In the genomic region with DNA sequence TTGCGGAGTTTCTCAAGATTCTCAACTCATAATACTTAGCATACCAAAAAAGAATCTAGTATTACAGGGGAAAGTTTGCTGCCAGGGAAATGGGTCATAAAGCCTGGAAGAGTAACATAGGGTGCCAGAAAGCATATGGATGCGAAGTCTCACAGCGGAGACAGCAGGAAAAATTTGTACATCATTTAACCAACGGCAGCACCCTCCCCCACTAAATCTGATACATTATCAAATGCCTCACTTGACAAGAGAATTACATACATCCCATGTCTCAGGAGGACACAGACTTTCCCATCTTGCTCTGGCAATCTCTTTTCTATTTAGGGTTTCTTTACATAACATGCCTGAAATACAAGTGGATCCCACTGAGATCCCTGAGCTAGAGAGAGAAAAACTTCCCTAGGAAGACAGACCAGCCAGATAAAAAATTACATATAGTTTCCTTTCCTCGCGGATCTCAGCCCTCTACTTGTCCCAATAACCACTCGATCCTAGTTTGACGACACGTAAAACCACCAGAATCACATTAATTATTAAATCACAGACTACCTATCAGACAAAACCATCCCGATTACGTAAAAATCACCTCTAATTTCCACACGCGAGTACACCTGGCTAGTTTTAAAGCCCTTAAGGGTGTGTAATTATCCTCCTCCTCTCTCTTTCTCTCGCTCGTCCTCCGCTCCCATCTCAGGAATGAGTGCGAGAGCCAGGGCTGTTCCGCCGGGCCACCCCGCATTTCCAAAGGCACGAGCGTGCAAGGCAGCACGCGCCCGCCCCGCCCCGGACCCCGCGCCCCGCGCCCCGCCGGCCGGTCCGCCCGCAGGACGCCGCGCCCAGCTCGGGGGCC, we compare ENCODE assay signal across 8 mouse cellular contexts.
DNase-seq lines count a peak whose midpoint lies in the region; ATAC-seq and TF ChIP-seq lines count a peak whose summit lies in the region.

No protein-coding gene starts in this region.

- no peaks in the 10 kb centered on the region for H3K36me3 ChIP-seq in heart, postnatal 0 days (replicated peaks; ENCODE audit: control insufficient read depth, insufficient read depth, low read length)
- H3K36me3 ChIP-seq in liver, embryonic 14.5 days (replicated peaks; ENCODE audit: control insufficient read depth, insufficient read depth, low read depth) = no peaks in the 10 kb centered on the region
- H3K36me3 ChIP-seq in stomach, embryonic 15.5 days = no peaks in the 10 kb centered on the region

- H3K27ac ChIP-seq in heart, postnatal 0 days (ENCODE audit: low read depth) = peak overlapping the region; percentile 87
- H3K27ac ChIP-seq in liver, embryonic 14.5 days = no peak overlapping the region
- H3K27ac ChIP-seq in stomach, embryonic 15.5 days = peak overlapping the region; percentile 69

- H3K27me3 ChIP-seq in heart, postnatal 0 days (ENCODE audit: control insufficient read depth, insufficient read depth, low read length) = no peaks in the 10 kb centered on the region
- H3K27me3 ChIP-seq in liver, embryonic 14.5 days (ENCODE audit: control insufficient read depth, insufficient read depth, low read length) = peaks cover 33% of the 10 kb centered on the region
- H3K27me3 ChIP-seq in stomach, embryonic 15.5 days (replicated peaks) = no peaks in the 10 kb centered on the region

- peak; percentile 7; the same call in 1 of the 2 replicates for ATAC-seq in cerebellum, adult (ENCODE audit: insufficient number of reproducible peaks, low FRiP score, low TSS enrichment)
- ATAC-seq in heart, postnatal 0 days (ENCODE audit: insufficient read depth, low read depth) = no peak
- no peak for ATAC-seq in liver, embryonic 14.5 days (ENCODE audit: insufficient read depth)
- ATAC-seq in stomach, embryonic 15.5 days (ENCODE audit: insufficient read depth, low FRiP score, low read depth) = peak; percentile 53; the same call in 1 of the 2 replicates

- 4% methylated on average over 37 of the region's 40 CpGs for WGBS in heart, postnatal 0 days
- WGBS in liver, embryonic 14.5 days (ENCODE audit: insufficient replicate concordance) = 5% methylated on average over 33 of the region's 40 CpGs
- 5% methylated on average over 31 of the region's 40 CpGs for WGBS in stomach, embryonic 15.5 days

- no peak for TF ChIP-seq EP300 in heart, postnatal 0 days (IDR thresholded peaks at IDR 0.05; ENCODE audit: low read depth)
- no peak for TF ChIP-seq EP300 in liver, embryonic 14.5 days (IDR thresholded peaks at IDR 0.05; ENCODE audit: low read depth)

- 0 out of 2 replicates have a peak, but pooled peaks cover 10% of the 10 kb centered on the region for H3K4me1 ChIP-seq in heart, postnatal 0 days (ENCODE audit: control insufficient read depth, insufficient read depth)
- H3K4me1 ChIP-seq in liver, embryonic 14.5 days (replicated peaks; ENCODE audit: control insufficient read depth in 2 of 2, insufficient read depth in 2 of 2, low read length in 1 of 2) = no peaks in the 10 kb centered on the region
- no peaks in the 10 kb centered on the region for H3K4me1 ChIP-seq in stomach, embryonic 15.5 days

- no peaks in the 10 kb centered on the region for H3K9me3 ChIP-seq in heart, postnatal 0 days (replicated peaks; ENCODE audit: control insufficient read depth, low read length)
- no peaks in the 10 kb centered on the region for H3K9me3 ChIP-seq in liver, embryonic 14.5 days (ENCODE audit: control insufficient read depth, low read length)
- H3K9me3 ChIP-seq in stomach, embryonic 15.5 days = no peaks in the 10 kb centered on the region

- H3K4me3 ChIP-seq in heart, postnatal 0 days (ENCODE audit: low read depth, low read length) = peak overlapping the region; percentile 83
- H3K4me3 ChIP-seq in liver, embryonic 14.5 days (ENCODE audit: insufficient read depth in 1 of 2, low read depth in 2 of 2, low read length in 2 of 2) = peak overlapping the region; percentile 56 to 61
- peak overlapping the region; percentile 81 for H3K4me3 ChIP-seq in stomach, embryonic 15.5 days (replicated peaks)

- H3K9ac ChIP-seq in heart, postnatal 0 days (replicated peaks; ENCODE audit: low read depth, low read length) = peak overlapping the region; percentile 81
- no peak overlapping the region for H3K9ac ChIP-seq in liver, embryonic 14.5 days (replicated peaks)
- peak overlapping the region; percentile 63 for H3K9ac ChIP-seq in stomach, embryonic 15.5 days

- no peak for TF ChIP-seq CTCF in heart, postnatal 0 days (IDR thresholded peaks at IDR 0.05; ENCODE audit: low read depth)
- TF ChIP-seq CTCF in liver, embryonic 14.5 days (IDR thresholded peaks at IDR 0.05; ENCODE audit: low read depth) = no peak

- H3K4me2 ChIP-seq in heart, postnatal 0 days (ENCODE audit: low read depth, low read length) = peak overlapping the region; percentile 97
- H3K4me2 ChIP-seq in liver, embryonic 14.5 days (ENCODE audit: low read depth) = peak overlapping the region; percentile 82
- peak overlapping the region; percentile 96 for H3K4me2 ChIP-seq in stomach, embryonic 15.5 days

- no peak for DNase-seq in cerebellum, adult 8-10 months
- peak; percentile 5 to 7 for DNase-seq in thymus, postnatal 10 days (ENCODE audit: low spot score in 2 of 2)
- no peak for DNase-seq in thymus, postnatal 14 days
- no peak for DNase-seq in heart, postnatal 0 days (ENCODE audit: low spot score)
- DNase-seq in liver, embryonic 14.5 days (ENCODE audit: low read depth in 3 of 3, low spot score in 3 of 3) = no peak
- DNase-seq in spleen, adult 12 weeks (ENCODE audit: low spot score) = no peak

Comparison
In these comparisons a context has a peak if more than half of its experiments do, and no peak if none do; other contexts are left out.
1. DNase-seq: peak in thymus, postnatal 10 days (2 of 2); none in cerebellum, adult 8-10 months (single experiment), thymus, postnatal 14 days (single experiment), heart, postnatal 0 days (single experiment), liver, embryonic 14.5 days (0 of 3) and spleen, adult 12 weeks (single experiment).
2. ATAC-seq: peak in cerebellum, adult (single experiment) and stomach, embryonic 15.5 days (single experiment); none in heart, postnatal 0 days (single experiment) and liver, embryonic 14.5 days (single experiment).
3. Peak in every context shown above with its lines, with median percentiles within 50 percentile points of each other: H3K4me2 ChIP-seq and H3K4me3 ChIP-seq.